Mouse (Mus musculus): Measurements from ENCODE around the gene Hmgb1. TPM values are rescaled to one million over a fixed set of nuclear protein-coding genes. Genes with fewer than 3 reads are reported as not detected.

Gene Hmgb1
- polyA plus RNA-seq, 2 experiments: 577 to 1,456 TPM

- WGBS: 60% methylated on average over 7 of the region's 7 CpGs
- Histone ChIP-seq H3K36me3 (ENCODE audit: control insufficient read depth, insufficient read depth, low read length) (peaks cover 32% of the 10 kb centered on the region), H3K4me1 (ENCODE audit: control insufficient read depth, insufficient read depth, low read length) (no peaks in the 10 kb centered on the region), H3K4me3 (replicated peaks; ENCODE audit: low read length) (no peak overlapping the region), H3K9me3 (ENCODE audit: control insufficient read depth, low read length) (0 out of 2 replicates have a peak, but pooled peaks cover 3% of the 10 kb centered on the region), H3K4me2 (replicated peaks; ENCODE audit: low read depth, low read length, severe bottlenecking) (no peak overlapping the region), H3K9ac (ENCODE audit: low read depth, low read length, severe bottlenecking) (no peak overlapping the region), H3K27me3 (ENCODE audit: control insufficient read depth, insufficient read depth, low read length) (no peaks in the 10 kb centered on the region), H3K27ac (replicated peaks; ENCODE audit: low read depth, low read length) (no peak overlapping the region)
- no peak for TF ChIP-seq POLR2A (IDR thresholded peaks at IDR 0.05; ENCODE audit: borderline replicate concordance, extremely low read depth, insufficient read depth, insufficient read length)
- DNase-seq (ENCODE audit: low spot score) (no peak), ATAC-seq (ENCODE audit: low FRiP score, low read depth) (no peak)
Measured at GRCm38 (mm10) chr5:149045054-149045453, 139.2 kb downstream of the Hmgb1 start.

- no peak for ATAC-seq (ENCODE audit: low FRiP score, low read depth)
- no peak for TF ChIP-seq POLR2A (IDR thresholded peaks at IDR 0.05; ENCODE audit: borderline replicate concordance, extremely low read depth, insufficient read depth, insufficient read length)
- no peak for DNase-seq (ENCODE audit: low spot score)
- Histone ChIP-seq H3K36me3 (ENCODE audit: control insufficient read depth, insufficient read depth, low read length) (peaks cover 23% of the 10 kb centered on the region), H3K4me3 (replicated peaks; ENCODE audit: low read length) (no peak overlapping the region), H3K27me3 (ENCODE audit: control insufficient read depth, insufficient read depth, low read length) (no peaks in the 10 kb centered on the region), H3K27ac (replicated peaks; ENCODE audit: low read depth, low read length) (no peak overlapping the region), H3K9ac (ENCODE audit: low read depth, low read length, severe bottlenecking) (no peak overlapping the region), H3K4me1 (ENCODE audit: control insufficient read depth, insufficient read depth, low read length) (no peaks in the 10 kb centered on the region), H3K9me3 (ENCODE audit: control insufficient read depth, low read length) (0 out of 2 replicates have a peak, but pooled peaks cover 7% of the 10 kb centered on the region), H3K4me2 (replicated peaks; ENCODE audit: low read depth, low read length, severe bottlenecking) (no peak overlapping the region)
- WGBS: 80% methylated on average over 4 of the region's 4 CpGs
Measured at GRCm38 (mm10) chr5:149044067-149044466, 140.2 kb downstream of the Hmgb1 start.

- TF ChIP-seq POLR2A (IDR thresholded peaks at IDR 0.05; ENCODE audit: borderline replicate concordance, extremely low read depth, insufficient read depth, insufficient read length): no peak
- H3K9ac ChIP-seq (ENCODE audit: low read depth, low read length, severe bottlenecking): no peak overlapping the region
- H3K9me3 ChIP-seq (ENCODE audit: control insufficient read depth, low read length): 0 out of 2 replicates have a peak, but pooled peaks cover 7% of the 10 kb centered on the region
- ATAC-seq (ENCODE audit: low FRiP score, low read depth) (no peak), DNase-seq (ENCODE audit: low spot score) (no peak)
- no peak overlapping the region for H3K4me2 ChIP-seq (replicated peaks; ENCODE audit: low read depth, low read length, severe bottlenecking)
- no peak overlapping the region for H3K27ac ChIP-seq (replicated peaks; ENCODE audit: low read depth, low read length)
- 81% methylated on average over 6 of the region's 6 CpGs for WGBS
- H3K4me1 ChIP-seq (ENCODE audit: control insufficient read depth, insufficient read depth, low read length): no peaks in the 10 kb centered on the region
- H3K4me3 ChIP-seq (replicated peaks; ENCODE audit: low read length): no peak overlapping the region
- H3K27me3 ChIP-seq (ENCODE audit: control insufficient read depth, insufficient read depth, low read length): no peaks in the 10 kb centered on the region
- H3K36me3 ChIP-seq (ENCODE audit: control insufficient read depth, insufficient read depth, low read length): peaks cover 19% of the 10 kb centered on the region
Measured at GRCm38 (mm10) chr5:149043240-149043639, 141.0 kb downstream of the Hmgb1 start.

- Histone ChIP-seq H3K9me3 (ENCODE audit: control insufficient read depth, low read length) (0 out of 2 replicates have a peak, but pooled peaks cover 11% of the 10 kb centered on the region), H3K4me1 (ENCODE audit: control insufficient read depth, insufficient read depth, low read length) (no peaks in the 10 kb centered on the region), H3K27ac (replicated peaks; ENCODE audit: low read depth, low read length) (no peak overlapping the region), H3K36me3 (ENCODE audit: control insufficient read depth, insufficient read depth, low read length) (no peaks in the 10 kb centered on the region), H3K4me2 (replicated peaks; ENCODE audit: low read depth, low read length, severe bottlenecking) (no peak overlapping the region), H3K4me3 (replicated peaks; ENCODE audit: low read length) (no peak overlapping the region), H3K27me3 (ENCODE audit: control insufficient read depth, insufficient read depth, low read length) (no peaks in the 10 kb centered on the region), H3K9ac (ENCODE audit: low read depth, low read length, severe bottlenecking) (no peak overlapping the region)
- WGBS: 92% methylated on average over 5 of the region's 5 CpGs
- no peak for TF ChIP-seq POLR2A (IDR thresholded peaks at IDR 0.05; ENCODE audit: borderline replicate concordance, extremely low read depth, insufficient read depth, insufficient read length)
- ATAC-seq (ENCODE audit: low FRiP score, low read depth) (no peak), DNase-seq (ENCODE audit: low spot score) (no peak)
Measured at GRCm38 (mm10) chr5:149039825-149040224, 144.5 kb downstream of the Hmgb1 start.

- TF ChIP-seq POLR2A (IDR thresholded peaks at IDR 0.05; ENCODE audit: borderline replicate concordance, extremely low read depth, insufficient read depth, insufficient read length): no peak
- Histone ChIP-seq H3K4me3 (replicated peaks; ENCODE audit: low read length) (no peak overlapping the region), H3K27me3 (ENCODE audit: control insufficient read depth, insufficient read depth, low read length) (no peaks in the 10 kb centered on the region), H3K36me3 (ENCODE audit: control insufficient read depth, insufficient read depth, low read length) (no peaks in the 10 kb centered on the region), H3K9me3 (ENCODE audit: control insufficient read depth, low read length) (0 out of 2 replicates have a peak, but pooled peaks cover 11% of the 10 kb centered on the region), H3K4me2 (replicated peaks; ENCODE audit: low read depth, low read length, severe bottlenecking) (no peak overlapping the region), H3K9ac (ENCODE audit: low read depth, low read length, severe bottlenecking) (no peak overlapping the region), H3K4me1 (ENCODE audit: control insufficient read depth, insufficient read depth, low read length) (no peaks in the 10 kb centered on the region), H3K27ac (replicated peaks; ENCODE audit: low read depth, low read length) (no peak overlapping the region)
- WGBS: 28% methylated on average over 10 of the region's 10 CpGs
- DNase-seq (ENCODE audit: low spot score): peak; percentile 42
- no peak for ATAC-seq (ENCODE audit: low FRiP score, low read depth)
Measured at GRCm38 (mm10) chr5:149037729-149038128, 146.6 kb downstream of the Hmgb1 start.

- Histone ChIP-seq H3K27ac (replicated peaks; ENCODE audit: low read depth, low read length) (no peak overlapping the region), H3K4me2 (replicated peaks; ENCODE audit: low read depth, low read length, severe bottlenecking) (no peak overlapping the region), H3K9ac (ENCODE audit: low read depth, low read length, severe bottlenecking) (no peak overlapping the region), H3K9me3 (ENCODE audit: control insufficient read depth, low read length) (0 out of 2 replicates have a peak, but pooled peaks cover 11% of the 10 kb centered on the region), H3K27me3 (ENCODE audit: control insufficient read depth, insufficient read depth, low read length) (no peaks in the 10 kb centered on the region), H3K4me3 (replicated peaks; ENCODE audit: low read length) (no peak overlapping the region), H3K4me1 (ENCODE audit: control insufficient read depth, insufficient read depth, low read length) (peaks cover 3% of the 10 kb centered on the region; the same call in 1 of the 2 replicates), H3K36me3 (ENCODE audit: control insufficient read depth, insufficient read depth, low read length) (no peaks in the 10 kb centered on the region)
- no peak for TF ChIP-seq POLR2A (IDR thresholded peaks at IDR 0.05; ENCODE audit: borderline replicate concordance, extremely low read depth, insufficient read depth, insufficient read length)
- DNase-seq (ENCODE audit: low spot score) (no peak), ATAC-seq (ENCODE audit: low FRiP score, low read depth) (no peak)
- 89% methylated on average over 3 of the region's 3 CpGs for WGBS
Measured at GRCm38 (mm10) chr5:149036920-149037319, 147.4 kb downstream of the Hmgb1 start.

Data from limb, embryonic 14.5 days (tissue).